Mouse (Mus musculus) cortical plate, adult 2 months (tissue): ENCODE measurements around the gene Rps6ka5.

Experiments
- CTCF ChIP-seq: fragments of 200-500 bp; IDR thresholded peaks from 2 replicates; pipeline ENCODE4 v1.5.1; 2011; ENCODE audit warnings: mild to moderate bottlenecking, control low read depth, low read length; ENCODE audit not compliant: insufficient read depth; ENCODE audit errors: extremely low read depth
- POLR2A ChIP-seq: fragments of 200-500 bp; IDR thresholded peaks from 2 replicates; pipeline ENCODE4 v1.6.1; 2011; ENCODE audit warnings: mild to moderate bottlenecking, low read length, control low read depth; ENCODE audit not compliant: insufficient read depth; ENCODE audit errors: extremely low read depth

DNA sequence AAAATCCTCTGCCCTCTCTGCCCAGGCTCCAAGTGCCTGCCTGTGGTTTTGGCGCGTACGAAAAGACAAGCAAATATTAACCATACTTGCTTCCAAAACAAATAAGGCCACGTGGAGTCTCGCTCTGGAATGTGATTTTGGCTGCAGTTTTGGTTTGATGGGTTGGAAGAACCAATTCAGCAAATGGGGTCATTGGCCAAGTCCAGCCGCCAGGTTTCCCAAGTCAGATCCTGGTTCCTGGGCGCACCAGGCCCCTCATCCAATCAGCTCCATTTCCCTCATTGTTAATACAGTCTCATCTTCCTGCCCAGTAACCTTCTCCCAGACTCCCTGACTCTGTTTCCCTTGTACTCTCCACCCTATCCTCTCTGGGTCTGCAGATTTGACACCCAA lies 207.1 kb downstream of the Rps6ka5 start:
- TF ChIP-seq CTCF = no peak
- TF ChIP-seq POLR2A = no peak
